Mouse (Mus musculus) embryonic facial prominence, embryonic 14.5 days (tissue): ENCODE results near the gene Opn4. TPM values are rescaled to one million over a fixed set of nuclear protein-coding genes. Genes with fewer than 3 reads are reported as not detected.

Source experiments
- ATAC-seq: fragments of 200-750 bp; cut with Nextera tagmentation; 2 replicates; pipeline ENCODE4 v1.8.0; 2017; ENCODE audit warnings: low read depth, moderate number of reproducible peaks, moderate TSS enrichment
- DNase-seq: peaks from one replicate; pipeline ENCODE4 v3.0.0-alpha.2; 2015; ENCODE audit warnings: low spot score
- H3K27ac ChIP-seq: fragments of 300-500 bp; sonication (generic); replicated peaks from 2 replicates; pipeline ENCODE4 v1.5.1; 2014; ENCODE audit warnings: low read depth, mild to moderate bottlenecking, low read length, moderate library complexity
- H3K27me3 ChIP-seq: fragments of 300-500 bp; sonication (generic); replicated peaks from 2 replicates; pipeline ENCODE4 v1.6.1; 2014; ENCODE audit warnings: low read length; ENCODE audit not compliant: control insufficient read depth, insufficient read depth
- H3K36me3 ChIP-seq: fragments of 300-500 bp; sonication (generic); 2 replicates; pipeline ENCODE4 v1.6.1; 2014; ENCODE audit warnings: low read length, mixed read lengths; ENCODE audit not compliant: control insufficient read depth, insufficient read depth
- H3K4me1 ChIP-seq: fragments of 300-500 bp; sonication (generic); 2 replicates; pipeline ENCODE4 v1.6.1; 2014; ENCODE audit warnings: antibody characterized with exemption, low read length; ENCODE audit not compliant: control insufficient read depth, insufficient read depth
- H3K4me2 ChIP-seq: fragments of 300-500 bp; sonication (generic); 2 replicates; pipeline ENCODE4 v1.6.1; 2014; ENCODE audit warnings: low read depth, mild to moderate bottlenecking, low read length, moderate library complexity, mixed read lengths
- H3K4me3 ChIP-seq: fragments of 300-500 bp; sonication (generic); 2 replicates; pipeline ENCODE4 v1.5.1; 2014; ENCODE audit warnings: low read depth, mild to moderate bottlenecking, low read length
- H3K9ac ChIP-seq: fragments of 300-500 bp; sonication (generic); 2 replicates; pipeline ENCODE4 v1.6.1; 2014; ENCODE audit warnings: low read depth, mild to moderate bottlenecking, low read length, moderate library complexity, mixed read lengths
- H3K9me3 ChIP-seq: fragments of 300-500 bp; sonication (generic); 2 replicates; pipeline ENCODE4 v1.6.1; 2016; ENCODE audit warnings: low read length; ENCODE audit not compliant: control insufficient read depth
- WGBS: fragments of 180-500 bp; shearing (Covaris S2); extraction: QIAGEN DNeasy Blood & Tissue Kit; methylation state at CpG from one replicate; pipeline ENCODE4 v1.1.7; 2014; 5-methylcytosine and 5-hydroxymethylcytosine counted together
- polyA plus RNA-seq: library from polyadenylated mRNA; unstranded; fragments of >200 nt; fragmentation: Nextera tagmentation; extraction: Ambion mirVana; gene quantifications from 2 replicates; pipeline ENCODE4 v1.2.1, GENCODE M21; 2014

Opn4 gene
- polyA plus RNA-seq, 1 experiment from 2014 or later: 0.77 TPM

- no peak overlapping the region for H3K9ac ChIP-seq
Observed at GRCm38 (mm10) chr14:34570903-34571302, 29.0 kb downstream of the Opn4 start.

GRCm38 (mm10) chr14:34570294-34570693 is 29.6 kb downstream of the Opn4 start:
- no peak overlapping the region for H3K9ac ChIP-seq
- no peaks in the 10 kb centered on the region for H3K36me3 ChIP-seq
- peaks cover 24% of the 10 kb centered on the region for H3K4me1 ChIP-seq
- ATAC-seq (peak; percentile 78), DNase-seq (peak; percentile 85)
- 0 out of 2 replicates have a peak overlapping the region, but pooled peaks have one; percentile 26 for H3K4me3 ChIP-seq
- H3K27me3 ChIP-seq: no peaks in the 10 kb centered on the region
- peak overlapping the region; percentile 67 for H3K4me2 ChIP-seq
- whole genome bisulfite sequencing: 2% methylated on average over 6 of the region's 6 CpGs
- no peaks in the 10 kb centered on the region for H3K9me3 ChIP-seq
- H3K27ac ChIP-seq: no peak overlapping the region

More at GRCm38 (mm10) chr14:34570903-34571302, 29.0 kb downstream of the Opn4 start:
- no peak for ATAC-seq
- Histone ChIP-seq H3K4me2 (no peak overlapping the region), H3K27me3 (no peaks in the 10 kb centered on the region), H3K4me3 (no peak overlapping the region), H3K27ac (no peak overlapping the region), H3K9me3 (no peaks in the 10 kb centered on the region), H3K4me1 (peaks cover 18% of the 10 kb centered on the region), H3K36me3 (no peaks in the 10 kb centered on the region)
- WGBS: 80% methylated on average over 4 of the region's 4 CpGs
- DNase-seq: no peak

GRCm38 (mm10) chr14:34569534-34570194 is 30.3 kb downstream of the Opn4 start:
- peak overlapping the region; percentile 67 for H3K4me2 ChIP-seq
- H3K27ac ChIP-seq: no peak overlapping the region
- no peak for DNase-seq
- H3K27me3 ChIP-seq: no peaks in the 10 kb centered on the region
- ATAC-seq: no peak
- H3K4me3 ChIP-seq: peak overlapping the region; percentile 26
- peaks cover 30% of the 10 kb centered on the region for H3K4me1 ChIP-seq
- no peaks in the 10 kb centered on the region for H3K9me3 ChIP-seq
- H3K9ac ChIP-seq: peak overlapping the region; percentile 37; the same call in 1 of the 2 replicates
- no peaks in the 10 kb centered on the region for H3K36me3 ChIP-seq
- 23% methylated on average over 27 of the region's 27 CpGs for WGBS

- no peak overlapping the region for H3K9ac ChIP-seq
- DNase-seq: no peak
- no peaks in the 10 kb centered on the region for H3K27me3 ChIP-seq
- H3K4me1 ChIP-seq: peaks cover 30% of the 10 kb centered on the region
- H3K36me3 ChIP-seq: no peaks in the 10 kb centered on the region
- no peak overlapping the region for H3K4me3 ChIP-seq
- 74% methylated on average over 4 of the region's 4 CpGs for WGBS
- H3K4me2 ChIP-seq: no peak overlapping the region
- H3K27ac ChIP-seq: no peak overlapping the region
- no peaks in the 10 kb centered on the region for H3K9me3 ChIP-seq
- no peak for ATAC-seq
Observed at GRCm38 (mm10) chr14:34568626-34569025, 31.3 kb downstream of the Opn4 start.

DNA sequence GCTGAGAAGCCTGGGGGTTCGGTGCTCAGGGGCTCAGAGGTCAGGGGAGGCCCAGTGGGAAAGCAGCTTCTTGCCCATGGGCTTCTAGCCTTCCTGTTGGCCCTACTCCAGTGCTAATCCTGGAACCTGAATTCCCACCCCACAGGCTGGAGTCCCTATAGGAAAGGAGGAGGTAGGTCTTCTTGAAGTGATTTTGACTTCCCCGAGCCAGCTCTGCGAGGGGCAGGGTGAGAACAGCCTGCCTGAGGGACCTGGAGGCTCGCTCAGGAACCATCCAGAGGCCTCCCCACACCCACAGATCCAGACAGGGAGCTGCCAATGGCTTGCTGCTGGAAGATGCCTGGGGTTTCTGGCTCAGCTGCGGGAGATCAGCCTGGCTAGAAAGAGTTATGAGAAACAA is 32.2 kb downstream of the Opn4 start:
- WGBS: 28% methylated on average over 5 of the region's 5 CpGs
- Histone ChIP-seq H3K9ac (no peak overlapping the region), H3K27ac (no peak overlapping the region), H3K4me1 (peaks cover 30% of the 10 kb centered on the region), H3K27me3 (no peaks in the 10 kb centered on the region), H3K9me3 (no peaks in the 10 kb centered on the region), H3K36me3 (no peaks in the 10 kb centered on the region), H3K4me2 (no peak overlapping the region), H3K4me3 (no peak overlapping the region)
- no peak for DNase-seq
- no peak for ATAC-seq

GRCm38 (mm10) chr14:34566530-34566929 is 33.4 kb downstream of the Opn4 start:
- no peaks in the 10 kb centered on the region for H3K36me3 ChIP-seq
- peaks cover 36% of the 10 kb centered on the region for H3K4me1 ChIP-seq
- no peak overlapping the region for H3K9ac ChIP-seq
- H3K9me3 ChIP-seq: no peaks in the 10 kb centered on the region
- DNase-seq: no peak
- ATAC-seq: no peak
- no peak overlapping the region for H3K27ac ChIP-seq
- no peak overlapping the region for H3K4me3 ChIP-seq
- no peaks in the 10 kb centered on the region for H3K27me3 ChIP-seq
- no peak overlapping the region for H3K4me2 ChIP-seq
- WGBS: 95% methylated on average over 7 of the region's 7 CpGs

DNA sequence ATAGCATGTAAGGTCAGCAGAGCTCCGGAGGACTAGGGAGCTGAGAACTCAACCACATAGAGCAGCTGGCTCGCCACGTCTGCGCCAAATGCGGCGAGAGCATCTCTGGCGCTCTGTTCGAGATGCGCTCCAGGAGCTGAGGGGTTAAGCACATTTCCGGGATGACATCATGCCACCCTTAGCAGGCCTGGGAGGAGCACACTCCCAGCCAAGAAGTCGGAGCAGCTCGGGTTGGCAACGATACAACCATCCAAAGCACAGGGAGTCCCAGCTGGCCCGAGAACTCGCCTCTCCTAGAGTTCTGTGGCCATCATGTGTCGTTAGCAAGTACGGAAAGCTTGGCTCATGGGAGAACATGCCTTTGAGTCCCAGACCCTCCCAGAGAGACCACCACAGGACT is 34.2 kb downstream of the Opn4 start:
- H3K4me2 ChIP-seq: no peak overlapping the region
- no peaks in the 10 kb centered on the region for H3K9me3 ChIP-seq
- H3K27ac ChIP-seq: no peak overlapping the region; the same call in 1 of the 2 replicates
- ATAC-seq (no peak; the same call in 1 of the 2 replicates), DNase-seq (peak; percentile 82)
- H3K4me3 ChIP-seq: no peak overlapping the region
- no peaks in the 10 kb centered on the region for H3K27me3 ChIP-seq
- H3K4me1 ChIP-seq: peaks cover 36% of the 10 kb centered on the region
- WGBS: 54% methylated on average over 17 of the region's 17 CpGs
- H3K36me3 ChIP-seq: no peaks in the 10 kb centered on the region
- H3K9ac ChIP-seq: no peak overlapping the region

DNA sequence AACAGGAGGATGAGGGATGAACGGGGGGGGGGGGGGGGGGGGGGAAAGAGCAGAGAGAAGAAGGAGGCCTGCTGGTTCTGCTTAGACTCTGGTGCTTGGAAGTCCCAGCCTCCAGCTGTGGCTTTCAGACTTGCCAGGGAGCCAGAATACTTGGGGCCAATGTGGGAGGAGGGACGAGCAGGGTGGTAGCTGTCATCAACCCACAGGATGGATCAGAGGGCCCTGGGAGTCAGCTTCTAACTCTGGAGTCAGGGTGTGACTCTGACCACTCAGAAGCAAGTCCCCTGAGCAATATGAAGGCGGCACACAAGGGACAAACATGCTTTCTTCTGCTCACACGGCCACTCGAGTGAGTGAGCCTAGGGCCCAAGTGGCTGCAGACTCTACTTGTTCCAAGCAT is 35.3 kb downstream of the Opn4 start:
- ATAC-seq (no peak), DNase-seq (no peak)
- no peak overlapping the region for H3K27ac ChIP-seq
- H3K4me1 ChIP-seq: peaks cover 33% of the 10 kb centered on the region
- no peak overlapping the region for H3K9ac ChIP-seq
- H3K27me3 ChIP-seq: no peaks in the 10 kb centered on the region
- no peaks in the 10 kb centered on the region for H3K9me3 ChIP-seq
- no peak overlapping the region for H3K4me3 ChIP-seq
- H3K36me3 ChIP-seq: no peaks in the 10 kb centered on the region
- no peak overlapping the region for H3K4me2 ChIP-seq
- 66% methylated on average over 5 of the region's 5 CpGs for WGBS

GRCm38 (mm10) chr14:34562393-34562792 is 37.5 kb downstream of the Opn4 start:
- Histone ChIP-seq H3K9me3 (no peaks in the 10 kb centered on the region), H3K9ac (no peak overlapping the region), H3K27ac (no peak overlapping the region), H3K4me1 (peaks cover 24% of the 10 kb centered on the region), H3K27me3 (no peaks in the 10 kb centered on the region), H3K4me2 (no peak overlapping the region), H3K4me3 (no peak overlapping the region), H3K36me3 (no peaks in the 10 kb centered on the region)
- DNase-seq (no peak), ATAC-seq (peak; percentile 39; the same call in 1 of the 2 replicates)
- 5% methylated on average over 2 of the region's 2 CpGs for WGBS
